Mouse (Mus musculus) liver, embryonic 14.5 days (tissue): ENCODE results near the gene Gm29609.

Source experiments
- CTCF ChIP-seq: IDR thresholded peaks from 2 replicates; pipeline ENCODE4 v1.5.1; 2016; ENCODE audit warnings: antibody characterized with exemption, low read depth, control low read depth
- EP300 ChIP-seq: IDR thresholded peaks from 2 replicates; pipeline ENCODE4 v1.6.1; 2016; ENCODE audit warnings: antibody characterized with exemption, low read depth

DNA sequence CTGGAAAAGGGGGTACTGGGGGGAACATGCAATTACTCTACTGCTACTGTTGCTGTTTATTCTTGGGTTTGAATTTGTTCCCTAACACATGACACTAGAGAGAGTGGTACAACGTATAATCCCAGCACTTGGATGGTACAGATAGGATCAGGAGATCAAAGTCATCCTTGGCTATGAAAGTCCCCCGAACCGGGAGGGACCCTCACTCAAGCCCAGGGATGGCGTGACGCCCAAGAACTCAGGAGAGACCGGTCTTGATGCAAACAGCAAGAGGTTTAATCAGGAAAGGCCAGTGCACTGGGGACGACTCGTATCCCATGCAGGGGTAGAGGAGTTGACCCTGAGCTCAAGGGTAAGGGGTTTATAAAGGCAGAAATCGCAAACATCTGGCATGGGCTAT lies 43.0 kb upstream of the Gm29609 start:
- TF ChIP-seq CTCF (no peak), EP300 (no peak)
